Mouse (Mus musculus): ENCODE results near the gene Fuca1.
A peak's percentile ranks its signal among the peaks of the same experiment; 100 is the strongest.

The Fuca1 gene

GRCm38 (mm10) chr4:135889146-135889883 lies 31.2 kb upstream of the Fuca1 start:
- DNase-seq (ENCODE audit: low read depth) = no peak

DNA sequence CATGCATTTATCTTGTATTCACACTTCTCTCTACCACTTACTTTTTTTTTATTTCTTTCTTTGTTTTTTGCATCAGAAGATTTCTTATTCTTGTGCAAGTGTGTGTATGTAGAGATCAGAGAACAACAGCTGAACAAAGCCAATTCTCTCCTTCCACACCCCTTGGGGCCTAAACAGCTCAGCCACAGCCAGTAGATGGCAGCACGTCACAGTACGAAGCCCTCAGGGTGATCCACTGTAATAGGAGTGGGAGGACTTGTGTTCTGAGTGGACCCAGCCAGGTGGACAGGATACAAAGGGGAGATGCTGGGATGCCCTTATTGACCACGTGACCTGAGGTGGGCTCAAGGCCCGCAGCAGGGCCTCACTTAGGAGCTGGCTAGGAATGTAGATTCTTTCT lies 30.7 kb upstream of the Fuca1 start:
- peak; percentile 71 for DNase-seq (ENCODE audit: low read depth)

GRCm38 (mm10) chr4:135891539-135891938 lies 29.0 kb upstream of the Fuca1 start:
- no peak for DNase-seq (ENCODE audit: low read depth)

DNA sequence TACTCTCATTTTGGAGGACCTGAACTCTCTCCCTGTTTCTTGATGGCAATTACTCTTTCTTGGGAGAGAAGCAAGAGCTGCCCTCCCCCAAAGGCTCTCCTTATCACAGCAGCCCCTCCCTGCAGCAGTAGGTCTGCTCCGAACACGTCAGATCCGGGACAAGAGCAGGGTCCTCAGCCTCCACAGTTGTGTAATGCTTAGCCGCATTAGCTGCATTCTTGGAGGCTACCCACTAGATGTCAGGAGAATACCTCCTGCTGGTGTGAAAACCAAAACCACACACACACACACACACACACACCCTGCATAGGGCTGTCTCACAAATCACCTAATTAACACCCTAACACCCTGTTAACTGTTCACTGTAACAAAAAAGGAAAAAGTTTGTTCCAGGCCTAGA lies 27.7 kb upstream of the Fuca1 start:
- DNase-seq (ENCODE audit: low read depth) = no peak

- no peak for DNase-seq (ENCODE audit: low read depth)
These were observed 25.4 kb upstream of the Fuca1 start, which contains the start of gene Cnr2 for GRCm38 (mm10) chr4:135895071-135895571. Gene Cnr2 (plus strand): TSS chr4:135895394.

- DNase-seq (ENCODE audit: low read depth) = no peak
These were observed 24.4 kb upstream of the Fuca1 start for GRCm38 (mm10) chr4:135896157-135896556.

GRCm38 (mm10) chr4:135898380-135899049 lies 22.0 kb upstream of the Fuca1 start:
- no peak for DNase-seq (ENCODE audit: low read depth)

DNA sequence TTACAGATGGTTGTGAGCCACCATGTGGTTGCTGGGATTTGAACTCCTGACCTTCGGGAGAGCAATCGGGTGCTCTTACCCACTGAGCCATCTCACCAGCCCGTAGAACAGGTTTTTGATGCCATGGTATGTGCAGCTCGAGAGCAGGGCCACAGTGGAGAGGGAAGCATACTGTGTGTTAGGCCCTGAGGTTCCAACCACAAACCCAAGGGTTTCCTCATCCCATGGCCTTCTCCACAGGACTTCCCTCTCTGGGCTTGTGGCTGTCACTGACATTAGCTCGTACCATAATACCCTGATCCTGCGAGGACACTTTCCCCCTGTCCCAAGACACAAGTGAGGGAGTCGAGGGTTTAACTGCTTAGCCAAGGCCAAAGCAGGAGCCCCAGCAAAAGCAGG lies 21.5 kb upstream of the Fuca1 start:
- no peak for DNase-seq (ENCODE audit: low read depth)

- DNase-seq (ENCODE audit: low read depth) = no peak
These were observed 20.5 kb upstream of the Fuca1 start for GRCm38 (mm10) chr4:135900008-135900407.

GRCm38 (mm10) chr4:135902606-135903242 lies 17.8 kb upstream of the Fuca1 start:
- no peak for DNase-seq (ENCODE audit: low read depth)

DNA sequence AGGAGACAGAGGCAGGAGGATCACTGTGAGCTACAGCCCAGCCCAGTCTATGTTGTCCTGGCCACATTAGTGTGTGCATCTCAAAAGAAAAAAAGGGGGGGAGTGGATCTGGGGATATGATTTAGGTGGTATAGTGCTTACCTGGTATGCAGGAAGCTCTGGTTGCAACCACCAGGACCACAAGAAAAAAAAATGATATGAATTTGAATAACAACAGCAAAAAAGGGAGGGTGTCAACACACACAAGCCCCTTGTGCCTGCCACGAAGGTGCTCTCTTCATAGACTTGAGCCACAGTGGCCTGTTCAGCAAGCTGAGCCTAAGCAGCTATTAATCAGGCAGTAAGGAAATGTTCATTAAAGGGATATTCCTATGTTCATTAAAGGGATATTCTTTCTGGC lies 15.7 kb upstream of the Fuca1 start:
- DNase-seq (ENCODE audit: low read depth) = no peak

DNA sequence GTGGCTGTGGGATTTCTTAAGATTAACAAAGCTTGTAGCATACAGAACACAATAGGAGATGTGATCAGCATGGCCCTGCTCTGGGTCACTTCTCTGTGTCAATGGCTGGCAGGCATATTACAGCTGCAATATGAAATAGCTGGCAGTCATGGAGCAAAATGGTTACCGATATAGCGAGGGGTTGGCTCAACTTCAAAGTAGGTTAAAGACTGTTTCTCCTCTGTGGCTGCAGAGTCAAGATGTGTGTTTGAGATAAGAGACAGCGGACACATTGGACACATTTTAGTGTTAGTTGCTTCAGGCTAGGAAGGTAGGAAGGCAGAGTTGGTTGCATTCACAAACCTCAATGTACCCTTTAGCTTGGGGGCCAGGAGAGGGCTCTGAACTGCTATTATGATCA lies 13.9 kb upstream of the Fuca1 start:
- DNase-seq (ENCODE audit: low read depth) = no peak

- no peak for DNase-seq (ENCODE audit: low read depth)
These were observed 11.0 kb upstream of the Fuca1 start for GRCm38 (mm10) chr4:135909326-135910066.

- DNase-seq (ENCODE audit: low read depth) = no peak
These were observed 9.0 kb upstream of the Fuca1 start for GRCm38 (mm10) chr4:135911531-135911930.

DNA sequence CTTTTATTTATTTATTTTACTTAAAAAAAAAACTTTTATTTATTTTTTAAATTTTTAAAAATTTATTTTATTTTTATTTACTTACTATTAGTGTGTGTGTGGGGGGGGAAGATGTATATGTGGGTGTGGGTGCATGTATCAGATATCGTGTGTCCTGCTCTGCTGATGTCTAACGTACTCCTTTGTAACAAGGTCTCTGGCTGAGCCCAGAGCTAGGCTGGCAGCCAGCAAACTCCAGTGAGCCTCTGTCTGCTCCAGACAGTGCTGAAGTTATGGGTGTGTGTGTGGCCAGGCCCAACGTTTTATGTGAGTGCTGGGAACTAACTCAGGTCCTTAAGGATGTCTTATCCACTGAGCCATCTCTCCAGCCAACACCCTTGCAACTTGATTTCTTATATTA lies 8.4 kb upstream of the Fuca1 start:
- DNase-seq (ENCODE audit: low read depth) = peak; percentile 7

- DNase-seq (ENCODE audit: low read depth) = no peak
These were observed 7.7 kb upstream of the Fuca1 start for GRCm38 (mm10) chr4:135912835-135913234.

DNA sequence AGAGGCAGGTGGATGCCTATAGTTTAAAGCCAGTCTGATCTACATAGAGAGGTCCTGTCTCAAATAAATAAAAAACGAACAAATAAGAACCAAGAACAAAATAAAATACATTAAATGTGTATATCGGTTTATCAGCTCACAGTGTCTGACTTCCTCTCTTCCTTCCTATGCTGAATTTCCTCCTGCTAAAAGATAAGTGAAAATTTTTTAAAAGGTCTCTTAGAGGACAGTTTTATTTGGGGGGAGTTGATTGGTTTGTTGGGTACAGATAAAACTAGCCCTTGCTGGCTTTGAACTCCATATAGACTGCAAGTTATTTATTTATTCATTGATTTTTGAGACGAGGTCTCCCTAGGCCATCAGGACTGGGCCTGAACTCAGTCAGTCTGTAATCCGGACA lies 7.1 kb upstream of the Fuca1 start:
- no peak for DNase-seq (ENCODE audit: low read depth)

DNA sequence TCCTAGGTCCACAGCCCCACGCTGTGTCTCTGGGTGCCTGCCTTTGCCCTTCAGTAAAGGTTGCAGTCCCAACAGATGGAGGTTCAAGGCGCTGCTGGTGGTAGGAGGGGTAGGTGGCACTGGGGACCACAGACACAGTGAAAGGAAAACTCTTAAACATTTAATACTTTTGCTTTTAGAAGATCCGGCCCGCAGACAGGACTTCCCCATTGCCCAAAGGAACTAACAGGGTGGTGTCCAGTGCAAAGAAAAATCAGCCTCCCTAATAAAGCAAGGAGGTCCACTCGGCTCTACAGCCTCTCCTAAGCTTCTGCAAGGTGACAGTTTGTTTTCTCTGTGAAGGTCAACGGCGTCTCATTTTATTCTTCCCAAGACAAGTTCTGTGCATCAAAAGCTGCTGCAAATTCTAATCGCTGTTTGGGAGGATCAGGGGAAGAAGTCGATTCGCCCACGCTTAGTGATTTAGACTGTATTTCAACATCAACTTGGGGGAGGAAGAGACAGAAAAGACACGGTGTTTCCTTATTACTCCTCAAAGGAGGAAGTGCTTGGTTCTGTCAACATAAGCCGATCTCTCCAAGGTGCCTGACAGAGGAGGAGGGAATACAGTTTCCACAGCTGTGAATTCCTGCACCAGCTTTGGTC lies 1.8 kb upstream of the Fuca1 start:
- DNase-seq (ENCODE audit: low read depth) = no peak

- no peak for DNase-seq (ENCODE audit: low read depth)
These were observed 1.3 kb upstream of the Fuca1 start for GRCm38 (mm10) chr4:135919280-135919639.

DNA sequence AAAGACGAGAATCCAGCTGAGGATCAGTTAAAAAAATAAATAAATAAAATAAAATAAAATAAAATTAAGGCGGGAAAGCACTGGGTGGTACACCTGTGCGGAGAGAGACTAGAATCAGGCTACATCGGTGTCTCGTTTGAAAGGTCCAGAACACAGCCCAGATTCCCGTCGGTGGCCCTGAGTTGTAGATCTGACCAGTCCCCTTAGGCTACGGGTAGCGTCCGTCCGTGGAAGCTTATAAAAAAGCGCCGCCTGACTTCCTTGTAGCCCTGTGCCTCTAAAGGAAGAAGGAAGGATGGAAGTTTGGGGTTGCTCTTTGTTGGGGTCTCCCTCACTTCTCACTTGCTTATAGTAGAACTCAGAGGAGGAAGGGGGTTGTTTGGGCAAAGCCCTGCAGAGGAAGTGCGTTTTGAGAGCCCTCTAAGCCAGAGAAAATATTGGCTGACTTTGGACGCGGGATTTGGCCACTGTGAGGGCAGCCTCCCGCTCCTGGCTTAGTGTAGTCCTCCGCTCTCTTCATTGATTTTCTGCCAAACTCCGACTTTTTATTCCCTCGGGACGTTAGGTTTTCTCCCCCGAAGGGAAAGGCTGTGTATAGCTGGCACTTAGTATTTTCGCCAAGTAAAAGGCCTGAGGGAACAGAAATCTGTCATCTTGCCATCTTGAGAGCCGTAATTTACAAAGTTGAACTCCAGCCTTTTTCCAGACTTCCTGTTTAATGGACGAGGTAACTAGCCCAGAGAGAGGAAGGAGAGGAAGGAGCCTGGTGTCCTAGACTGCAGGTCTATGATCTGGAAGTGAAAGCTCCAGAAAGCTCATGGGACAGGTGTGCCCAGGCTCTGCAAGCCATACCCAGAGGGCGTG lies 954 bp downstream of the Fuca1 start:
- DNase-seq (ENCODE audit: low read depth) = peak; percentile 68

- DNase-seq (ENCODE audit: low read depth) = no peak
These were observed 1.7 kb downstream of the Fuca1 start for GRCm38 (mm10) chr4:135922190-135922589.

All from NIH3T3 (cell line).